Mouse (Mus musculus) liver, embryonic 15.5 days (tissue): ENCODE results near the gene Vps16. TPM values are rescaled to one million over a fixed set of nuclear protein-coding genes. Genes with fewer than 3 reads are reported as not detected.

Experiments used
- ATAC-seq: fragments of 200-750 bp; cut with Nextera tagmentation; 2 replicates; pipeline ENCODE4 v1.8.0; 2017; ENCODE audit warnings: moderate number of reproducible peaks, mild to moderate bottlenecking, moderate library complexity; ENCODE audit not compliant: insufficient read depth
- H3K27ac ChIP-seq: fragments of 300-500 bp; sonication (generic); replicated peaks from 2 replicates; pipeline ENCODE4 v1.5.1; 2015; ENCODE audit warnings: mild to moderate bottlenecking, inconsistent platforms
- H3K27me3 ChIP-seq: fragments of 300-500 bp; sonication (generic); 2 replicates; pipeline ENCODE4 v1.6.1; 2015; ENCODE audit warnings: mild to moderate bottlenecking, inconsistent platforms
- H3K36me3 ChIP-seq: fragments of 300-500 bp; sonication (generic); replicated peaks from 2 replicates; pipeline ENCODE4 v1.6.1; 2015; ENCODE audit warnings: moderate library complexity, mild to moderate bottlenecking, inconsistent platforms
- H3K4me1 ChIP-seq: fragments of 300-500 bp; sonication (generic); replicated peaks from 2 replicates; pipeline ENCODE4 v1.6.1; 2015; ENCODE audit warnings: inconsistent platforms
- H3K4me2 ChIP-seq: fragments of 300-500 bp; sonication (generic); 2 replicates; pipeline ENCODE4 v1.6.1; 2015; ENCODE audit warnings: moderate library complexity, mild to moderate bottlenecking, inconsistent platforms
- H3K4me3 ChIP-seq: fragments of 300-500 bp; sonication (generic); replicated peaks from 2 replicates; pipeline ENCODE4 v1.5.1; 2015; ENCODE audit warnings: mild to moderate bottlenecking, inconsistent platforms
- H3K9ac ChIP-seq: fragments of 300-500 bp; sonication (generic); 2 replicates; pipeline ENCODE4 v1.6.1; 2015; ENCODE audit warnings: moderate library complexity, mild to moderate bottlenecking, inconsistent platforms
- H3K9me3 ChIP-seq: fragments of 300-500 bp; sonication (generic); replicated peaks from 2 replicates; pipeline ENCODE4 v1.6.1; 2016; ENCODE audit warnings: inconsistent platforms
- WGBS: fragments of 180-500 bp; shearing (Covaris S2); methylation state at CpG from one replicate; pipeline ENCODE4 v1.1.7; 2015; ENCODE audit warnings: mixed read lengths; ENCODE audit not compliant: insufficient replicate concordance; 5-methylcytosine and 5-hydroxymethylcytosine counted together
- polyA plus RNA-seq: library from polyadenylated mRNA; unstranded; fragments of >200 nt; fragmentation: Nextera tagmentation; extraction: Ambion mirVana; gene quantifications from 2 replicates; pipeline ENCODE4 v1.2.1, GENCODE M21; 2015

Vps16 gene
- polyA plus RNA-seq, 1 experiment from 2014 or later = 35.0 TPM

DNA sequence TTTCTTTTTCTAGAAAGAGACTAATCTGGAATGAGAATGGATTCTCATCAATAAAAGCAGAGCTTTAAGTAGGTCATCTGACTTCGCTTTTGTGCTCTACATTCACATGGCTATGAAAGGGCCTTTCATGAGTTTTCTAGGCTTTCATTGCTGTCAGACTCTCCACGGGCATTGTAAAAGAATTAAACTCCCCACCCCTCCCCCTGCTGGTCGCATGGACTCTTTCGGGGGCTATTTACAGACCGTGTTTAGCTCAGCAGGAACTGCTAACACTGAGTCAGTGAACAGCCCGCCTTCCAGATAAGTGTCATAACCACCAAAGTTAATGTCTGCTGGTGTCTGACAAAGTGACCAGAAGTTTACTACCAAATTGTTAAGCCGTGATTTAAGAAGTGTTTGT is 67.4 kb downstream of the Vps16 start:
- ATAC-seq = no peak
- H3K9me3 ChIP-seq = no peaks in the 10 kb centered on the region
- H3K4me2 ChIP-seq = no peak overlapping the region
- no peak overlapping the region for H3K27ac ChIP-seq
- H3K4me3 ChIP-seq = no peak overlapping the region
- no peaks in the 10 kb centered on the region for H3K27me3 ChIP-seq
- H3K36me3 ChIP-seq = 0 out of 2 replicates have a peak, but pooled peaks cover 4% of the 10 kb centered on the region
- H3K4me1 ChIP-seq = peaks cover 41% of the 10 kb centered on the region
- no peak overlapping the region for H3K9ac ChIP-seq
- 20% methylated on average over 7 of the region's 7 CpGs for WGBS

Other genes with a start within 250 kb of the Vps16 start
- gene Snrpb, start 244.9 kb upstream of the Vps16 start, polyA plus RNA-seq = 280 and 286 TPM in 2 replicates
- gene Tmc2, start 229.1 kb upstream of the Vps16 start, polyA plus RNA-seq = 0.07 and 0.08 TPM in 2 replicates
- gene Nop56, start 149.9 kb upstream of the Vps16 start, polyA plus RNA-seq = 140 and 149 TPM in 2 replicates
- gene Idh3b, start 139.8 kb upstream of the Vps16 start, polyA plus RNA-seq = 101 and 113 TPM in 2 replicates
- gene Ebf4, start 129.2 kb upstream of the Vps16 start, polyA plus RNA-seq = 0.12 and 0.16 TPM in 2 replicates
- 2.9 and 3.1 TPM in 2 replicates for gene Cpxm1, start 26.8 kb upstream of the Vps16 start, polyA plus RNA-seq
- not detected in 2 replicates for gene Gm28372, start 19.1 kb upstream of the Vps16 start, polyA plus RNA-seq
- not detected in 2 replicates for gene 1700020A23Rik, start 19.1 kb upstream of the Vps16 start, polyA plus RNA-seq
- not detected in 2 replicates for gene Tmem239, start 17.9 kb upstream of the Vps16 start, polyA plus RNA-seq
- gene Pced1a, start 362 bp downstream of the Vps16 start, polyA plus RNA-seq = 3.8 TPM in 2 replicates
- gene Ptpra, start 25.9 kb downstream of the Vps16 start, polyA plus RNA-seq = 30.0 and 30.7 TPM in 2 replicates
- gene Mrps26, start 139.4 kb downstream of the Vps16 start, polyA plus RNA-seq = 40.3 and 41.1 TPM in 2 replicates
- gene Oxt, start 151.8 kb downstream of the Vps16 start, polyA plus RNA-seq = not detected in 2 replicates
- gene Avp, start 158.2 kb downstream of the Vps16 start, polyA plus RNA-seq = not detected in 2 replicates
- gene Fastkd5, start 205.7 kb downstream of the Vps16 start, polyA plus RNA-seq = 8.6 and 9.5 TPM in 2 replicates
- gene Ubox5, start 205.7 kb downstream of the Vps16 start, polyA plus RNA-seq = 4.8 and 5.0 TPM in 2 replicates
- 1.4 and 2.0 TPM in 2 replicates for gene Lzts3, start 218.5 kb downstream of the Vps16 start, polyA plus RNA-seq
- 40.6 and 43.8 TPM in 2 replicates for gene Ddrgk1, start 240.3 kb downstream of the Vps16 start, polyA plus RNA-seq
- gene Itpa, start 243.3 kb downstream of the Vps16 start, polyA plus RNA-seq = 41.0 and 44.8 TPM in 2 replicates